Mouse (Mus musculus): Measurements from ENCODE around the gene Pptc7. TPM values are rescaled to one million over a fixed set of nuclear protein-coding genes. Genes with fewer than 3 reads are reported as not detected.

Gene Pptc7
- polyA plus RNA-seq (2017; shearing (Covaris generic)), result 68.3 TPM

GRCm38 (mm10) chr5:122284183-122285028 is at the start of gene Pptc7:
Gene Pptc7 (plus strand): TSS chr5:122284365.

GRCm38 (mm10) chr5:122263933-122264905 is 19.9 kb upstream of the Pptc7 start, which contains the start of gene Tctn1:
Gene Tctn1 (minus strand): TSS chr5:122264460.

GRCm38 (mm10) chr5:122353807-122354491 is 69.8 kb downstream of the Pptc7 start, which contains the start of the genes Rad9b and Vps29:
Gene Rad9b (minus strand): TSS chr5:122354233.
Gene Vps29 (plus strand): TSS chr5:122354369.

GRCm38 (mm10) chr5:122371591-122372191 is 87.5 kb downstream of the Pptc7 start, which contains the start of gene Gpn3:
Gene Gpn3 (plus strand): TSS chr5:122371876.

GRCm38 (mm10) chr5:122372192-122372769 is 88.1 kb downstream of the Pptc7 start, which contains the start of gene Fam216a:
Gene Fam216a (minus strand): TSS chr5:122372364.

Other genes with a start within 250 kb of the Pptc7 start
- gene Cux2, start 234.3 kb upstream of the Pptc7 start, polyA plus RNA-seq (2017; shearing (Covaris generic)), result 0.21 TPM
- gene Myl2, start 183.4 kb upstream of the Pptc7 start, polyA plus RNA-seq (2017; shearing (Covaris generic)), result not detected
- gene Ccdc63, start 143.5 kb upstream of the Pptc7 start, polyA plus RNA-seq (2017; shearing (Covaris generic)), result 0.35 TPM
- 988 TPM for gene Ppp1cc, start 126.1 kb upstream of the Pptc7 start, polyA plus RNA-seq (2017; shearing (Covaris generic))
- gene Hvcn1, start 77.6 kb upstream of the Pptc7 start, polyA plus RNA-seq (2017; shearing (Covaris generic)), result 72.2 TPM
- 2.0 TPM for gene Tctn1, start 19.9 kb upstream of the Pptc7 start, polyA plus RNA-seq (2017; shearing (Covaris generic))
- gene Rad9b, start 69.9 kb downstream of the Pptc7 start, polyA plus RNA-seq (2017; shearing (Covaris generic)), result 4.7 TPM
- gene Vps29, start 70.0 kb downstream of the Pptc7 start, polyA plus RNA-seq (2017; shearing (Covaris generic)), result 117 TPM
- gene Gpn3, start 87.5 kb downstream of the Pptc7 start, polyA plus RNA-seq (2017; shearing (Covaris generic)), result 128 TPM
- gene Fam216a, start 88.0 kb downstream of the Pptc7 start, polyA plus RNA-seq (2017; shearing (Covaris generic)), result 21.1 TPM
- 1,084 TPM for gene Arpc3, start 107.5 kb downstream of the Pptc7 start, polyA plus RNA-seq (2017; shearing (Covaris generic))
- 27.3 TPM for gene Anapc7, start 137.3 kb downstream of the Pptc7 start, polyA plus RNA-seq (2017; shearing (Covaris generic))
- gene Atp2a2, start 217.9 kb downstream of the Pptc7 start, polyA plus RNA-seq (2017; shearing (Covaris generic)), result 88.9 TPM

Data from effector memory CD4-positive, alpha-beta T cell, adult 5 months (primary cell).